Mouse (Mus musculus): Measurements from ENCODE around the gene Hdac5. TPM values are rescaled to one million over a fixed set of nuclear protein-coding genes. Genes with fewer than 3 reads are reported as not detected.

Hdac5 gene
- total and polyA plus RNA-seq, 3 experiments, result 9.1 to 29.3 TPM; not detected in 1

DNA sequence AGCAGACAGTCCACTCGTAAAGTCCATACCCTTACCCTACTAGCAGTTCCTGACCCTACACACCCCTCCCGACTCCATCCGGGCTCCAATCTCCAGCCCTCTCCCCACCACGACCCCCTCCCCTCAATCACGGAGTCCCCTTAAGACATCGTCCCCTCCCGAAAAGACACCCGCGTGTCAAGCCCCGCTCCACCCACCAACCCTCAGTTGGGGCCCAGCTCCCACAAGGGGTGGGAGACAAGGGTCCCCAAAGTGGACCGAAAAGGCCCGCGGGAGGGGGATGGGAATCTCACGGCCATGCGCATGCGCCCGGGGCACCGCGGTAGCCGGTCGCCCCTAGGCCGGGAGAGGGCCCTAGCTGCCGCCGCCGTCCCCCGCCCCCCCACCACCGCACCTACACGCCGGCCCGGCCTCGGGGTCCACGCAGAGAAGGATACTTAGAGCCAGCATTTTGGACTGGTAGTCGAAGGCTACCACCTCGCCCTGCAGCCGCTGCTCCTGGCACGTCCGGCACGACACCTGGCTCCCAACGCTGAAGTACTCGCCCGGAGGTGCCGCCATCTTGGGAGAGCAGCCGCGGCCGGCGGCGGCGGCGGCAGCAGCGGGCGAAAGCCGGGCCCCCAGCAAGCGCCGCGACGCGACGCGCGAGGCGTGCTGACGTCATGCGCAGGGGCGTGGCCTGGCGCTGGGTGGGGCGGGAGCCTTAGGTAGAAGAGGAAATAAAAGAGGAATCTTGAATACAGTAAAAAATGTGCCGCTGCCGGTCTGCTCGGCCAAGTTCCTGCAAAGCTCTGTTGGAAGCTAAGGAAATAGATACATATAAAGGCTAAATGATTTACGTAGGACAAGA lies 45.1 kb downstream of the Hdac5 start, which contains the start of gene Lsm12 (continued):
- peak; percentile 48; the same call in 1 of the 2 replicates for TF ChIP-seq ELF1 (IDR thresholded peaks at IDR 0.05; ENCODE audit: low read depth, low read length)
- TF ChIP-seq POLR2AphosphoS5 (IDR thresholded peaks at IDR 0.05; ENCODE audit: borderline replicate concordance, low read depth, low read length), result no peak
- TF ChIP-seq RAD21 (IDR thresholded peaks at IDR 0.05; ENCODE audit: low read depth, low read length), result no peak
- TF ChIP-seq RCOR1 (IDR thresholded peaks at IDR 0.05; ENCODE audit: low read depth, low read length), result no peak
- TF ChIP-seq ETS1 (IDR thresholded peaks at IDR 0.05; ENCODE audit: low read depth, low read length), result 0 out of 2 replicates have a peak, but pooled peaks have one; percentile 9
- peak; percentile 92 to 99 for TF ChIP-seq POLR2A (IDR thresholded peaks at IDR 0.05; ENCODE audit: control insufficient read depth in 1 of 2, insufficient read depth in 1 of 2, low read depth in 1 of 2, low read length in 2 of 2, poor library complexity in 1 of 2)
- no peak; a peak in 1 of 6 replicates for TF ChIP-seq CTCF (IDR thresholded peaks at IDR 0.05 in 2 of 3, conservative IDR thresholded peaks at IDR 0.05 in 1 of 3; ENCODE audit: control insufficient read depth in 1 of 3, insufficient read depth in 1 of 3, low read depth in 2 of 3, low read length in 3 of 3, poor library complexity in 1 of 3, severe bottlenecking in 1 of 3)
- TF ChIP-seq ZKSCAN1 (IDR thresholded peaks at IDR 0.05; ENCODE audit: low read depth, low read length), result no peak

DNA sequence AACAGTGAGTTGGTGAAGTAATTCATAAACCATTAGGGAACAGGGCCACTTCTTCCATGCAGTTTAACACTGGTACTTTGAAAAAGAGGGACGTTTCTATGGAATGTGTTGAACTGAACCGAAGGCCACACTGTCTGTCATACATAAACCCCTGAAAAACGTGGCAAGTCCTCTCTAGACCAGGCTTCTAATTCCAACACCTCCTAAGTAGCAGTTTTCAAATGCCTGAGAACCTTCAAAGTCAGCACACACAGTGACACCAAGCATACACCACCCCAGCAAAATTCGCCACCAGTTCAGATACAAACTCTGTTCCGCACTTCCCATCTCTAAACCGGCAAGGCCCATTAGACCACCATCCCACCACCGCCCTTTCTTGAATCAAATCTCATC lies 45.7 kb downstream of the Hdac5 start:
- peak overlapping the region; percentile 96 for H3K9ac ChIP-seq (ENCODE audit: control insufficient read depth, low read depth, low read length, poor library complexity, severe bottlenecking)
- H3K79me2 ChIP-seq (ENCODE audit: control insufficient read depth, insufficient read depth, low read length, poor library complexity), result peaks cover 41% of the 10 kb centered on the region
- H3K36me3 ChIP-seq (ENCODE audit: control insufficient read depth in 1 of 2, insufficient read depth in 2 of 2, low read length in 2 of 2), result peaks cover 28 to 41% of the 10 kb centered on the region in 2 experiments
- DNase-seq (ENCODE audit: low read depth, low spot score), result peak; percentile 67
- H3K9me3 ChIP-seq (replicated peaks; ENCODE audit: insufficient read depth, low read length), result no peaks in the 10 kb centered on the region
- H3K27me3 ChIP-seq (ENCODE audit: control insufficient read depth in 1 of 2, insufficient read depth in 2 of 2, low read length in 2 of 2), result no peaks in the 10 kb centered on the region
- TF ChIP-seq MAZ (IDR thresholded peaks at IDR 0.05; ENCODE audit: low read depth, low read length) (0 out of 2 replicates have a peak, but pooled peaks have one; percentile 22), MYC (IDR thresholded peaks at IDR 0.05; ENCODE audit: low read depth, low read length) (peak; percentile 55), TCF12 (IDR thresholded peaks at IDR 0.05; ENCODE audit: low read depth, low read length) (no peak), MAX (IDR thresholded peaks at IDR 0.05; ENCODE audit: low read length) (peak; percentile 11; the same call in 1 of the 2 replicates), SIN3A (IDR thresholded peaks at IDR 0.05; ENCODE audit: low read length) (peak; percentile 27; the same call in 1 of the 2 replicates), MXI1 (IDR thresholded peaks at IDR 0.05; ENCODE audit: low read depth, low read length) (peak; percentile 70), TBP (IDR thresholded peaks at IDR 0.05; ENCODE audit: low read depth, low read length) (no peak), KAT2A (conservative IDR thresholded peaks at IDR 0.05; ENCODE audit: low read depth, low read length) (no peak), ZMIZ1 (IDR thresholded peaks at IDR 0.05; ENCODE audit: low read depth, low read length) (no peak), ETS1 (IDR thresholded peaks at IDR 0.05; ENCODE audit: low read depth, low read length) (no peak)
- H3K4me3 ChIP-seq (ENCODE audit: control insufficient read depth in 1 of 2, insufficient read depth in 1 of 2, low read depth in 2 of 2, low read length in 2 of 2), result peak overlapping the region; percentile 82 to 90
- peak overlapping the region; percentile 50 for H3K27ac ChIP-seq (ENCODE audit: control insufficient read depth, low read depth, low read length)
- peaks cover 2 to 19% of the 10 kb centered on the region in 2 experiments for H3K4me1 ChIP-seq (ENCODE audit: control insufficient read depth in 1 of 2, insufficient read depth in 2 of 2, low read length in 2 of 2)
